Mouse (Mus musculus): ENCODE measurements around the gene Cask.

GRCm38 (mm10) chrX:13471925-13472324, 379.2 kb downstream of the Cask start:
- TF ChIP-seq CTCF (IDR thresholded peaks at IDR 0.05; ENCODE audit: low read depth, low read length) (no peak), EP300 (IDR thresholded peaks at IDR 0.05; ENCODE audit: insufficient read depth, low read depth, low read length) (no peak), POLR2A (IDR thresholded peaks at IDR 0.05; ENCODE audit: insufficient read depth, low read length) (no peak)
